Mouse (Mus musculus) liver, embryonic 16.5 days (tissue): ENCODE measurements around the gene Rps21. TPM values are rescaled to one million over a fixed set of nuclear protein-coding genes. Genes with fewer than 3 reads are reported as not detected.
A peak's percentile ranks its signal among the peaks of the same experiment; 100 is the strongest.

Source experiments
- ATAC-seq: fragments of 200-750 bp; cut with Nextera tagmentation; 2 replicates; pipeline ENCODE4 v1.8.0; 2017; ENCODE audit warnings: low read depth, mild to moderate bottlenecking, moderate number of reproducible peaks, moderate library complexity
- H3K27ac ChIP-seq: fragments of 300-500 bp; sonication (generic); 2 replicates; pipeline ENCODE4 v1.5.1; 2014; ENCODE audit warnings: mild to moderate bottlenecking, low read length
- H3K27me3 ChIP-seq: fragments of 300-500 bp; sonication (generic); 2 replicates; pipeline ENCODE4 v1.6.1; 2014; ENCODE audit warnings: low read depth, low read length, mixed read lengths; ENCODE audit not compliant: control insufficient read depth, insufficient read depth
- H3K36me3 ChIP-seq: fragments of 300-500 bp; sonication (generic); 2 replicates; pipeline ENCODE4 v1.6.1; 2014; ENCODE audit warnings: mild to moderate bottlenecking; ENCODE audit not compliant: control insufficient read depth, insufficient read depth
- H3K4me1 ChIP-seq: fragments of 300-500 bp; sonication (generic); 2 replicates; pipeline ENCODE4 v1.6.1; 2014; ENCODE audit warnings: low read depth, low read length, mixed read lengths; ENCODE audit not compliant: control insufficient read depth
- H3K4me2 ChIP-seq: fragments of 300-500 bp; sonication (generic); 2 replicates; pipeline ENCODE4 v1.6.1; 2014; ENCODE audit warnings: low read depth, low read length, mixed read lengths
- H3K4me3 ChIP-seq: fragments of 300-500 bp; sonication (generic); 2 replicates; pipeline ENCODE4 v1.5.1; 2014; ENCODE audit warnings: low read depth, mild to moderate bottlenecking, low read length
- H3K9ac ChIP-seq: fragments of 300-500 bp; sonication (generic); 2 replicates; pipeline ENCODE4 v1.6.1; 2014; ENCODE audit warnings: low read depth, low read length
- H3K9me3 ChIP-seq: fragments of 300-500 bp; sonication (generic); replicated peaks from 2 replicates; pipeline ENCODE4 v1.6.1; 2016; ENCODE audit warnings: low read length; ENCODE audit not compliant: control insufficient read depth
- whole genome bisulfite sequencing: fragments of 180-500 bp; shearing (Covaris S2); extraction: QIAGEN DNeasy Blood & Tissue Kit; methylation state at CpG from one replicate; pipeline ENCODE4 v1.1.7; 2014; ENCODE audit not compliant: insufficient replicate concordance; 5-methylcytosine and 5-hydroxymethylcytosine counted together
- polyA plus RNA-seq: library from polyadenylated mRNA; unstranded; fragments of >200 nt; fragmentation: Nextera tagmentation; extraction: Ambion mirVana; gene quantifications from 2 replicates; pipeline ENCODE4 v1.2.1, GENCODE M21; 2015

Rps21 gene
- polyA plus RNA-seq, 1 experiment from 2014 or later: 262 TPM

DNA sequence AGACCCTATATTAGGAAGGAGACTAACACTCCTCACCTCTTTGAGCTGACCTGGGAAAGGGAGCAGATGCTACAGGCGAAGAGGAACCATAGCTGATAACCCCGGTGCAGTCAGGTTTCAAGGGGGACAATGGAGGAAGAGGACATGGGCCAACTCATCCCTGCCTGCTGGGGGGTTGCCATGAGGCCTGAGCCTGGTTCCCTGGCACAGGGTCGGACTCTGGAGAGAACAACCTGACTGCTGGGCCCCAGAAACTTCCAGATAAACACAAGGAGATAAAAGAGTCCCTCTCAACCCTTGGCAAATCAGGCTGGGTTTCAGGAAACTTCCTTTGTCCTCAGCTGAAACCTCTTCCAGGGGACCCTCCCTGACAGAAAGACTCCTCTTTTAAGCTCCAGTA is 38.9 kb upstream of the Rps21 start:
- 31% methylated on average over 3 of the region's 3 CpGs for WGBS
- H3K4me3 ChIP-seq: no peak overlapping the region
- H3K4me1 ChIP-seq: no peaks in the 10 kb centered on the region; the same call in 1 of the 2 replicates
- no peaks in the 10 kb centered on the region for H3K36me3 ChIP-seq
- no peak for ATAC-seq
- H3K9me3 ChIP-seq: no peaks in the 10 kb centered on the region
- H3K27me3 ChIP-seq: no peaks in the 10 kb centered on the region; the same call in 1 of the 2 replicates
- H3K4me2 ChIP-seq: no peak overlapping the region
- H3K9ac ChIP-seq: no peak overlapping the region
- H3K27ac ChIP-seq: no peak overlapping the region

DNA sequence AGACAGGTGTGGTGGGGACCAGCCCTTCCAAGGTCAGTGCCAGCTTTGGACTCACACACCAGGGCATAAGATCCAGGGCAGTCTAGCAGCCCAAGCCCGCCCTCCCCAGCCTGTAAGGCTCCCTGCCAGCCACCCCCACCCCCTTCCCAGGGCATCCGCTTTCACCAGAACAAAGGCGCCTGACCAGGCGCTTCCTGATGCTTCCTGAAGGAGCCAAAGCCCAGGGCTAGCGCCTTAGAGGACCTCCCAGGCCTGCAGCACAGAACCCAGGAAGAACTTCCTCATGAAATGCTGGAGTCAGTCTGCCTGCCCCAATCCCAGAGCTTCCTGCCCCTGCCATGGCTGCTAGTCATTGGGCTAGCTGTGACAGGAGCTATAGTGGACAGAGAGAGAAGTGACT is 38.5 kb upstream of the Rps21 start:
- Histone ChIP-seq H3K27ac (no peak overlapping the region), H3K27me3 (peaks cover 2% of the 10 kb centered on the region), H3K4me2 (no peak overlapping the region), H3K36me3 (no peaks in the 10 kb centered on the region), H3K9me3 (no peaks in the 10 kb centered on the region), H3K4me3 (no peak overlapping the region), H3K4me1 (no peaks in the 10 kb centered on the region; the same call in 1 of the 2 replicates), H3K9ac (no peak overlapping the region)
- 0 out of 2 replicates have a peak, but pooled peaks have one; percentile 18 for ATAC-seq
- 51% methylated on average over 5 of the region's 5 CpGs for WGBS

DNA sequence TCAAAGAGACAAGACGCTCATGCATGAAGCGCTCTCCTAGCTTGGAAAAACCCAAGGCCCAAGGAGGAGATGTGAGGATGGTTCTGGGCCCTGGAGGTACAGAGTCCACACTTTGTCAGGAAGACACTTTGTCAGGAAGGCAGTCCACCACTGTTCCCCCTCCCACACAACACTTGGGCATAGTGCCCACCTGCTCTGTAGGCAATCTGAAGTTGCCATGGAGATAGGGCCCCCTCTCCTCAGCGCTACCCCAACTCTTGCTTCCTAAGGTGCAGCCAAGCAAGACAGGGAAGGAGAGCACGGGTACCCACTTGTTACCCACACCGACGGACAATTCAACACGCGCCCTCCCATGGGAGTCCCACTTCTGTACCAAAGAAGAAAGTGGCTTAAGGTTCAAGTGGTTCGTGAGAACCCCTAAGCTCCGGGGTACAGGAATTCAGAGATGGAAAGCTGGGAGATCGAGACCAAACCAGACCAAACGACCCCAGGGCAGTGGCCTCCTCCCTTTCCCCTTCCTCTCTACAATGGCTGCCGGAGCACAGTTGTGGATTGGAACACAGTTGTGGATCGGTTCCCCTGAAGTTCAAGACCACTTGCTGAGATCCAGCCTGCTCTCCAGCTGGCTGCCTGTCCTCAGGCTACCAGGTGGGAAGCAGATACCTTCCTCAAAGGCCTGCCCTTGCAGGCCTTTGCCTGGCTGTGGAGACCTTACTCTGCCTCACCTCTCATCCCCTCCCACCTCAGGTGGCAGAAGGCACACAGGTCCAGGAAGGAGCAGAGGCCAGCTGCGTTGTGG is 37.8 kb upstream of the Rps21 start:
- Histone ChIP-seq H3K27ac (no peak overlapping the region), H3K27me3 (peaks cover 9% of the 10 kb centered on the region), H3K9ac (no peak overlapping the region), H3K4me3 (no peak overlapping the region), H3K4me1 (no peaks in the 10 kb centered on the region; the same call in 1 of the 2 replicates), H3K4me2 (no peak overlapping the region), H3K36me3 (no peaks in the 10 kb centered on the region), H3K9me3 (no peaks in the 10 kb centered on the region)
- 67% methylated on average over 15 of the region's 15 CpGs for WGBS
- no peak for ATAC-seq

DNA sequence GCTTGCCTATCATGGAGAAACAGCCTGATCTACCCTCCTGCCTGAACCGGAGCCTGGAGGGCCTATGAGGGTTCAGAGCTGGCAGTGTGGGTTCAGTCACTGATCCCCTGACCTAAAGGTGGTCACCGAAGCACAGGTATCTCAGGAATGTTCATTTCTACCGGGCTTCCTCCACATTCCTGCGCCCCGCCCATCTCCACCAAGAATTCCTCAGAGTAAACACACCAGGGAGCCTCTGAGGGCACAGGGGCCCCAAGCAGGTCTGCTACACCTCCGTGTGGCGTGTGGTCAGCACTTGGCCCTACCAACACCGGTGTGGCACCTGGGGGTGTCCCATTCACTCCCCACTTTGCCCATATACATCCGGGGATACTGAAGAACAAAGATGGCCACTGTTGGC is 37.0 kb upstream of the Rps21 start:
- Histone ChIP-seq H3K9ac (no peak overlapping the region), H3K4me2 (no peak overlapping the region), H3K4me3 (no peak overlapping the region), H3K36me3 (no peaks in the 10 kb centered on the region), H3K27me3 (peaks cover 17% of the 10 kb centered on the region), H3K9me3 (no peaks in the 10 kb centered on the region), H3K27ac (no peak overlapping the region), H3K4me1 (no peaks in the 10 kb centered on the region; the same call in 1 of the 2 replicates)
- ATAC-seq: no peak
- 62% methylated on average over 9 of the region's 9 CpGs for WGBS

DNA sequence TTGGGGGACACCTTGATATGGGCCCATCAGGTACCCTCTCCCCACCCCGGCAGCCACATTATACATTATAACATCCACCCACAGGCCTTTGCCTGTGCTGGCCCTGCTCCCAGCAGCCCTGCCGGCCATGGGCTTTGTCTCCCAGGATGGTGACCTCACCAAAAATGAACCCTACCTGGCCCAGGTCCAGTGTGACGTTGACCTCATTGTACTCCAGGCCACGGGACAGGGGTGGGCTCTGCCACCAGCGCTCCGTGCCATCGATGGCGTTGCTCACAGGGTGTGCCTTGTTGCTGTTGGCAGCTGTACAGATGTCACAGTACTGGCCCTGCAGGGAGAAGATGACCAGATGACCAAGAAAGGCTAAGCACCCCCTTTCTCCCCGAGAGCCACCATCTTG is 36.1 kb upstream of the Rps21 start:
- Histone ChIP-seq H3K4me1 (no peaks in the 10 kb centered on the region; the same call in 1 of the 2 replicates), H3K9ac (no peak overlapping the region)

DNA sequence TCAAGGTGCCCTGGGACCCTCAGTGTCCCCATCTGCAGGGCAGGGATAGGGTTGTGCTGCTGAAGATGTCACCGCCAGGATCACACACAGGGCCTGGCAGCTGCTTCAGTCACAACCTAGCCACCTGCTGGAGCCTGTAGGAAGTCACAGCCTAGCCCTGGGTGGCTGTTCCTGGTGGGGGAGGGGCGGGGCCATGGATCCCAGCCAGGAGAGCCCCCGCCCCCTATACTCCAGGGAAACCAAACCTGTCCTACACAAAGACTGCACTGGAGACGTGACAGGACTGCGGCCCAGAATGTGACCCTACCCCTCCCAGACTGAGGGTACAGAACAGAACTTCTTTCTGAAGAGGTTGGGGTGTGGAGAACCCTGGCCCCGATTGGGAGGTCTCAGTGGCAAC is 34.9 kb upstream of the Rps21 start:
- H3K27me3 ChIP-seq: peaks cover 38% of the 10 kb centered on the region
- ATAC-seq: no peak
- 30% methylated on average over 6 of the region's 6 CpGs for WGBS

More for the DNA sequence above, 36.1 kb upstream of the Rps21 start:
- Histone ChIP-seq H3K9me3 (no peaks in the 10 kb centered on the region), H3K27me3 (peaks cover 26% of the 10 kb centered on the region), H3K27ac (no peak overlapping the region), H3K36me3 (no peaks in the 10 kb centered on the region), H3K4me2 (no peak overlapping the region), H3K4me3 (no peak overlapping the region)
- no peak for ATAC-seq
- 66% methylated on average over 9 of the region's 9 CpGs for WGBS

DNA sequence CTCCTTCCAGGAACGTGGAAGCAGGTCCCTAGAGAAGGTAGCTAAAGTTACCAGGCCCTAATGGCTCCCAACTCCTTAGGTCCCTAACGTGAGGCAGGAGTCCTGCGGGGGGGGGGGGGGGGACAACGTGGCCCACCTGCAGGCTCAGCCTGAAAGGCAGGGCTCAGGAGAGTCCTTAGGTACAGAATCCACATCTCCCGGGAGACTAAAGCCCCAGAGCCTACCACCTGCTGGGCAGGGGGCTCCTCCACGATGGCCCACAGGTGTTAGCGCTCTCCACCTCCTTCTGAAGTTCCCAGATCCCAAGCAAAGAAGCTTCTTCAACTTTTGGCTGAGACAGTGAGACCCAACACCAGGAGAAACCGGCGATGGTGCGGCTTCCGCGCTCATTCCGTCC is 32.5 kb upstream of the Rps21 start:
- Histone ChIP-seq H3K36me3 (no peaks in the 10 kb centered on the region), H3K27ac (no peak overlapping the region), H3K9ac (no peak overlapping the region), H3K9me3 (no peaks in the 10 kb centered on the region), H3K27me3 (peaks cover 41% of the 10 kb centered on the region), H3K4me3 (peak overlapping the region; percentile 58), H3K4me1 (peaks cover 3% of the 10 kb centered on the region), H3K4me2 (peak overlapping the region; percentile 75)
- no peak for ATAC-seq
- WGBS: 7% methylated on average over 13 of the region's 13 CpGs

More for the DNA sequence above, 34.9 kb upstream of the Rps21 start:
- H3K4me1 ChIP-seq: peaks cover 3% of the 10 kb centered on the region
- H3K9me3 ChIP-seq: no peaks in the 10 kb centered on the region
- no peaks in the 10 kb centered on the region for H3K36me3 ChIP-seq
- H3K4me2 ChIP-seq: no peak overlapping the region
- no peak overlapping the region for H3K27ac ChIP-seq
- H3K9ac ChIP-seq: no peak overlapping the region
- H3K4me3 ChIP-seq: no peak overlapping the region

DNA sequence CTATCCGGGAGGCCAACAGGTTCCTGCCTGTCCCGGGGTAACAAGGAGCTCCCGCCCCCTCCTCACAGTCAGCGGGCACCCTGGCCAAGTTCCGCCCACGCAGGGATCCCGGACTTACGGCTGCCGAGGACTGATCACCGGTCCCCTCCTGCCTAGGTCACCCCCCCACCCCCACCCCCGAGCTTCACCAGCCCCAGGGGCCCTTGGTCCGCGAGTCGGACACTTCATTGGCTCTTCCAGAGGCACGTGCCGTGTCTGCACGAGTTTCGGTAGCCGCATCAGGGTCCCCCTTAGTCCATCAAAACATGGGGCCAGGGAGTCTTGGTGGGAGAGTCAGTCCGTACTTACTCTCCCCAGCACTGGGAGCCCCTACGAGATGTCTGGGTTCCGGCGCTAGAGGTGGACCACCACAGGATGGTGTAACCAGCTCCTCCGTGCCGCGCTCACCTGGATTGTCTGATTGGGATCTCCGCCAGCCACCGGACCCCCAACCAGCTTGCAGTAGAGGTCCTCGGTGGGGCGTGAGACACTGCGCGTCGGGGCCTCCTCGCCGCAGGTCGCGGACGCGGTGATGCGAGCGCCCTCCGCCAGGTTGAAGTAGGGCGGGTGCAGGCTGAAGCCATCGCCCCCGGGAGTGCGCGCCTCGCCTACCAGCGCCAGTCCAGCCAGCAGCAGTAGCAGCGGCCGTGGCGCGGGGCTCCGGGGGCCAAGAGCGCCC is 32.0 kb upstream of the Rps21 start:
- Histone ChIP-seq H3K36me3 (no peaks in the 10 kb centered on the region), H3K4me3 (peak overlapping the region; percentile 58), H3K9me3 (no peaks in the 10 kb centered on the region), H3K27ac (no peak overlapping the region), H3K9ac (peak overlapping the region; percentile 35; the same call in 1 of the 2 replicates), H3K4me2 (peak overlapping the region; percentile 75), H3K4me1 (peaks cover 3% of the 10 kb centered on the region), H3K27me3 (peaks cover 41% of the 10 kb centered on the region)
- ATAC-seq: 0 out of 2 replicates have a peak, but pooled peaks have one; percentile 2
- under 1% methylated on average over 55 of the region's 55 CpGs for WGBS
